13 mouse cellular contexts compared by ENCODE assay signal in genomic region chr5:138898440-138898839, GRCm38 (mm10).
A peak's percentile ranks its signal among the peaks of the same experiment; 100 is the strongest.
DNase-seq lines count a peak whose midpoint lies in the region; ATAC-seq and TF ChIP-seq lines count a peak whose summit lies in the region.
"Had no signal": no experiment of that assay in that cellular context is flagged by ENCODE, and none has a peak within 500 bp of the region (broad histone marks: within the 10 kb centered on the region; RNA-seq: fewer than 3 reads in every experiment).

No protein-coding gene starts in this region.

- 32% methylated on average over 7 of the region's 7 CpGs for WGBS in heart, embryonic 15.5 days
- 47% methylated on average over 7 of the region's 7 CpGs for WGBS in heart, adult 2 months
- 47% methylated on average over 7 of the region's 7 CpGs for WGBS in embryonic facial prominence, embryonic 10.5 days
- WGBS in stomach, embryonic 16.5 days = 41% methylated on average over 7 of the region's 7 CpGs

- ATAC-seq in heart, embryonic 15.5 days (replicated peaks; ENCODE audit: insufficient number of reproducible peaks, insufficient read depth, low FRiP score, low read depth) = peak; percentile 82
- ATAC-seq in stomach, embryonic 16.5 days (ENCODE audit: insufficient read depth, low FRiP score) = 0 out of 2 replicates have a peak, but pooled peaks have one; percentile 18

- no peak for TF ChIP-seq CTCF in heart, adult 2 months (IDR thresholded peaks at IDR 0.05)

- peak overlapping the region; percentile 62 for H3K27ac ChIP-seq in heart, embryonic 15.5 days
- H3K27ac ChIP-seq in heart, adult 2 months = no peak overlapping the region
- peak overlapping the region; percentile 4; the same call in 1 of the 2 replicates for H3K27ac ChIP-seq in embryonic facial prominence, embryonic 10.5 days (replicated peaks)
- H3K27ac ChIP-seq in stomach, embryonic 16.5 days (ENCODE audit: low read length) = peak overlapping the region; percentile 27; the same call in 1 of the 2 replicates
- H3K27ac ChIP-seq: hindbrain, embryonic 12.5 days; kidney, postnatal 0 days had no signal

- TF ChIP-seq EP300 in heart, adult 2 months (IDR thresholded peaks at IDR 0.05; ENCODE audit: insufficient read depth, low read depth, low read length) = no peak

- DNase-seq in heart, adult 2 months = no peak
- peak; percentile 13 for DNase-seq in lung, postnatal 10 days
- DNase-seq in lung, postnatal 25 days (ENCODE audit: low spot score) = no peak
- DNase-seq in embryonic facial prominence, embryonic 10.5 days (ENCODE audit: low spot score) = peak; percentile 56
- no peak for DNase-seq in left cerebral cortex, adult 9 months (ENCODE audit: low spot score in 2 of 2)
- DNase-seq: adrenal gland, adult 8-10 months; cerebellum, postnatal 25 days; liver had no signal

- TF ChIP-seq POLR2A in heart, adult 2 months (IDR thresholded peaks at IDR 0.05; ENCODE audit: insufficient read depth, low read depth, low read length) = no peak

- H3K79me2 ChIP-seq in heart, adult 2 months (replicated peaks; ENCODE audit: control insufficient read depth, insufficient read depth, low read length) = no peaks in the 10 kb centered on the region

- no peak overlapping the region for H3K9ac ChIP-seq in heart, embryonic 15.5 days
- no peak overlapping the region for H3K9ac ChIP-seq in heart, adult 2 months (ENCODE audit: low read depth, low read length)
- peak overlapping the region; percentile 35; the same call in 1 of the 2 replicates for H3K9ac ChIP-seq in stomach, embryonic 16.5 days (ENCODE audit: low read length)
- H3K9ac ChIP-seq: hindbrain, embryonic 12.5 days had no signal

- no peaks in the 10 kb centered on the region for H3K36me3 ChIP-seq in heart, embryonic 15.5 days
- no peaks in the 10 kb centered on the region for H3K36me3 ChIP-seq in heart, adult 2 months (ENCODE audit: control insufficient read depth, insufficient read depth, low read length)
- H3K36me3 ChIP-seq in embryonic facial prominence, embryonic 10.5 days (replicated peaks) = no peaks in the 10 kb centered on the region
- no peaks in the 10 kb centered on the region for H3K36me3 ChIP-seq in stomach, embryonic 16.5 days (ENCODE audit: control insufficient read depth, insufficient read depth, low read length)
- H3K36me3 ChIP-seq: hindbrain, embryonic 12.5 days had no signal

- intact Hi-C loops in heart, adult 2 months (cut with DNase I) = no loop called here

- H3K27me3 ChIP-seq in heart, embryonic 15.5 days = no peaks in the 10 kb centered on the region
- no peaks in the 10 kb centered on the region; the same call in 1 of the 2 replicates for H3K27me3 ChIP-seq in heart, adult 2 months (ENCODE audit: control insufficient read depth, insufficient read depth, low read length)
- H3K27me3 ChIP-seq in embryonic facial prominence, embryonic 10.5 days (replicated peaks; ENCODE audit: low read depth, poor library complexity, severe bottlenecking) = no peaks in the 10 kb centered on the region
- no peaks in the 10 kb centered on the region for H3K27me3 ChIP-seq in stomach, embryonic 16.5 days (ENCODE audit: control insufficient read depth, insufficient read depth, low read length)
- H3K27me3 ChIP-seq: hindbrain, embryonic 12.5 days had no signal

- H3K4me2 ChIP-seq in heart, embryonic 15.5 days = peak overlapping the region; percentile 30
- no peak overlapping the region for H3K4me2 ChIP-seq in stomach, embryonic 16.5 days (ENCODE audit: low read depth, low read length)
- H3K4me2 ChIP-seq: hindbrain, embryonic 12.5 days had no signal

- peaks cover 20% of the 10 kb centered on the region for H3K4me1 ChIP-seq in heart, embryonic 15.5 days (replicated peaks)
- no peaks in the 10 kb centered on the region for H3K4me1 ChIP-seq in heart, adult 2 months (ENCODE audit: control insufficient read depth, insufficient read depth, low read length)
- H3K4me1 ChIP-seq in embryonic facial prominence, embryonic 10.5 days = peaks cover 15% of the 10 kb centered on the region
- peaks cover 15% of the 10 kb centered on the region for H3K4me1 ChIP-seq in stomach, embryonic 16.5 days (ENCODE audit: control insufficient read depth, insufficient read depth, low read length)

- no peak overlapping the region for H3K4me3 ChIP-seq in heart, embryonic 15.5 days
- H3K4me3 ChIP-seq in heart, adult 2 months = no peak overlapping the region
- H3K4me3 ChIP-seq in embryonic facial prominence, embryonic 10.5 days = no peak overlapping the region
- H3K4me3 ChIP-seq in stomach, embryonic 16.5 days (replicated peaks; ENCODE audit: low read length) = no peak overlapping the region
- H3K4me3 ChIP-seq: hindbrain, embryonic 12.5 days; megakaryocyte, embryonic 14.5 days had no signal

- no peaks in the 10 kb centered on the region for H3K9me3 ChIP-seq in heart, embryonic 15.5 days (replicated peaks)
- H3K9me3 ChIP-seq in embryonic facial prominence, embryonic 10.5 days = no peaks in the 10 kb centered on the region
- no peaks in the 10 kb centered on the region for H3K9me3 ChIP-seq in stomach, embryonic 16.5 days (replicated peaks; ENCODE audit: control insufficient read depth, low read length)
- H3K9me3 ChIP-seq: hindbrain, embryonic 12.5 days had no signal

Comparison
In these comparisons a context has a peak if more than half of its experiments do, and no peak if none do; other contexts are left out.
1. DNase-seq: peak in lung, postnatal 10 days (single experiment) and embryonic facial prominence, embryonic 10.5 days (single experiment); none in heart, adult 2 months (0 of 2), lung, postnatal 25 days (single experiment) and left cerebral cortex, adult 9 months (0 of 2).